Mouse (Mus musculus) liver, embryonic 14.5 days (tissue): ENCODE measurements around the gene Pdgfa.

Experiments used
- CTCF ChIP-seq: IDR thresholded peaks from 2 replicates; pipeline ENCODE4 v1.5.1; 2016; ENCODE audit warnings: antibody characterized with exemption, low read depth, control low read depth
- EP300 ChIP-seq: IDR thresholded peaks from 2 replicates; pipeline ENCODE4 v1.6.1; 2016; ENCODE audit warnings: antibody characterized with exemption, low read depth

- no peak for TF ChIP-seq CTCF
- no peak for TF ChIP-seq EP300
Observed at GRCm38 (mm10) chr5:138971405-138971804, 25.8 kb downstream of the Pdgfa start.
